ENCODE assay signal across 9 mouse cellular contexts in the genomic region with DNA sequence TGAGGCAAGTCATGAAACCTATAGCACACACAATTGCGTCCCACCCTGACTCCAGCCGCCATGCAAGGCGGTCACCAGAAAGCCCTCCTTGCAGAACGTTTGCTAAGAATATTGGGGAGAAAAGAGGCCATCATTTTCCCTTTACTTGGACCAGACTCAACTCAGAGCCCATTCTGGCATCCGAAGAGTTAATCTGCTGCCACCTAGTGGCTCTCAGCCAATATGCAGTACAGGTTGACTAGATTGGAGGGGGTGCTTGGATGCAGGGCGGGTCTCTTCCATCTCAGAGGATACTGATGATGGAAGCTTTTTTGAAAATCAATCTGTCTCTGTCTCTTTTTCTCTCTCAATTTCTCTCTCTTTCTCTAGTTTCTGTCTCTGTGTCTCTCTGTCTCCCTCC.
DNase-seq lines count a peak whose midpoint lies in the region; ATAC-seq and TF ChIP-seq lines count a peak whose summit lies in the region.
"Had no signal": no experiment of that assay in that cellular context is flagged by ENCODE, and none has a peak within 500 bp of the region (broad histone marks: within the 10 kb centered on the region; RNA-seq: fewer than 3 reads in every experiment).

No protein-coding gene starts in this region.

- no peaks in the 10 kb centered on the region for H3K9me3 ChIP-seq in heart, embryonic 10.5 days
- H3K9me3 ChIP-seq in liver, embryonic 11.5 days (ENCODE audit: control insufficient read depth, low read length), result no peaks in the 10 kb centered on the region
- H3K9me3 ChIP-seq in neural tube, embryonic 12.5 days, result no peaks in the 10 kb centered on the region

- ATAC-seq in liver, embryonic 11.5 days (replicated peaks; ENCODE audit: low FRiP score), result peak; percentile 54; the same call in 1 of the 2 replicates
- ATAC-seq in neural tube, embryonic 12.5 days (ENCODE audit: low FRiP score, low read depth), result peak; percentile 87

- TF ChIP-seq CTCF in gastrocnemius, adult 2 months (IDR thresholded peaks at IDR 0.05), result peak; percentile 25; the same call in 1 of the 2 replicates
- peak; percentile 37; the same call in 1 of the 2 replicates for TF ChIP-seq CTCF in thymus, adult 2 months (IDR thresholded peaks at IDR 0.05; ENCODE audit: borderline replicate concordance, control insufficient read depth, extremely low read depth, insufficient read depth, low read length, poor library complexity)

- H3K27ac ChIP-seq in gastrocnemius, adult 2 months, result no peak overlapping the region
- H3K27ac ChIP-seq in heart, embryonic 10.5 days, result peak overlapping the region; percentile 50; the same call in 1 of the 2 replicates
- no peak overlapping the region for H3K27ac ChIP-seq in liver, embryonic 11.5 days (ENCODE audit: low read depth, low read length)
- no peak overlapping the region for H3K27ac ChIP-seq in neural tube, embryonic 12.5 days
- H3K27ac ChIP-seq in thymus, adult 2 months (ENCODE audit: control insufficient read depth, insufficient read depth, low read length), result peak overlapping the region; percentile 71; the same call in 1 of the 2 replicates

- DNase-seq in gastrocnemius, adult 2 months, result no peak
- DNase-seq in gastrocnemius, postnatal 14 days, result no peak
- DNase-seq in cerebellum, postnatal 4 days (ENCODE audit: low spot score in 2 of 2), result peak; percentile 41 to 76
- DNase-seq in heart, embryonic 10.5 days (ENCODE audit: low spot score), result peak; percentile 82
- peak; percentile 60 for DNase-seq in kidney, adult 9 months
- DNase-seq in liver, embryonic 11.5 days (ENCODE audit: low spot score), result peak; percentile 42
- DNase-seq in thymus, adult 2 months, result peak; percentile 88

- intact Hi-C loops in gastrocnemius, adult 2 months (cut with DNase I), result no loop called here
- intact Hi-C loops in gastrocnemius, postnatal 14 days (cut with DNase I; ENCODE audit: low total_unique reads), result no loop called here

- no peak overlapping the region for H3K9ac ChIP-seq in liver, embryonic 11.5 days (ENCODE audit: low read depth, low read length)
- H3K9ac ChIP-seq in neural tube, embryonic 12.5 days, result no peak overlapping the region

- H3K4me2 ChIP-seq in liver, embryonic 11.5 days, result no peak overlapping the region
- peak overlapping the region; percentile 54 for H3K4me2 ChIP-seq in neural tube, embryonic 12.5 days (replicated peaks)

- WGBS in heart, embryonic 10.5 days, result 3% methylated on average over 6 of the region's 6 CpGs
- 8% methylated on average over 6 of the region's 6 CpGs for WGBS in liver, embryonic 11.5 days
- 1% methylated on average over 6 of the region's 6 CpGs for WGBS in neural tube, embryonic 12.5 days
- WGBS in thymus, adult 2 months, result 6% methylated on average over 6 of the region's 6 CpGs

- H3K36me3 ChIP-seq in heart, embryonic 10.5 days, result no peaks in the 10 kb centered on the region
- H3K36me3 ChIP-seq in liver, embryonic 11.5 days (ENCODE audit: control insufficient read depth, insufficient read depth, low read length), result no peaks in the 10 kb centered on the region
- H3K36me3 ChIP-seq in neural tube, embryonic 12.5 days, result no peaks in the 10 kb centered on the region
- H3K36me3 ChIP-seq in thymus, adult 2 months (ENCODE audit: control insufficient read depth, insufficient read depth, low read length), result no peaks in the 10 kb centered on the region
- H3K36me3 ChIP-seq: G1E had no signal

- no peaks in the 10 kb centered on the region for H3K27me3 ChIP-seq in heart, embryonic 10.5 days (ENCODE audit: insufficient read depth, poor library complexity, severe bottlenecking)
- no peaks in the 10 kb centered on the region for H3K27me3 ChIP-seq in liver, embryonic 11.5 days (replicated peaks; ENCODE audit: control insufficient read depth, insufficient read depth, low read length)
- no peaks in the 10 kb centered on the region for H3K27me3 ChIP-seq in neural tube, embryonic 12.5 days (replicated peaks)
- no peaks in the 10 kb centered on the region for H3K27me3 ChIP-seq in thymus, adult 2 months (ENCODE audit: control insufficient read depth, insufficient read depth, low read length)

- no peak for TF ChIP-seq POLR2A in thymus, adult 2 months (IDR thresholded peaks at IDR 0.05; ENCODE audit: control insufficient read depth, extremely low read depth, insufficient read depth, low read length, poor library complexity)

- peaks cover 12% of the 10 kb centered on the region; the same call in 1 of the 2 replicates for H3K4me1 ChIP-seq in heart, embryonic 10.5 days
- no peaks in the 10 kb centered on the region; the same call in 1 of the 2 replicates for H3K4me1 ChIP-seq in liver, embryonic 11.5 days (replicated peaks; ENCODE audit: control insufficient read depth, insufficient read depth, low read length)
- H3K4me1 ChIP-seq in neural tube, embryonic 12.5 days, result peaks cover 5% of the 10 kb centered on the region
- peaks cover 13% of the 10 kb centered on the region for H3K4me1 ChIP-seq in thymus, adult 2 months (replicated peaks; ENCODE audit: control insufficient read depth, insufficient read depth, low read length)

- no peak overlapping the region for H3K4me3 ChIP-seq in gastrocnemius, adult 2 months
- peak overlapping the region; percentile 42 for H3K4me3 ChIP-seq in heart, embryonic 10.5 days
- no peak overlapping the region for H3K4me3 ChIP-seq in liver, embryonic 11.5 days (ENCODE audit: low read depth, low read length)
- no peak overlapping the region for H3K4me3 ChIP-seq in neural tube, embryonic 12.5 days
- no peak overlapping the region for H3K4me3 ChIP-seq in thymus, adult 2 months (ENCODE audit: control insufficient read depth, insufficient read depth, low read length)

Comparison
In these comparisons a context has a peak if more than half of its experiments do, and no peak if none do; other contexts are left out.
1. DNase-seq: peak in cerebellum, postnatal 4 days (2 of 2), heart, embryonic 10.5 days (single experiment), kidney, adult 9 months (single experiment), liver, embryonic 11.5 days (single experiment) and thymus, adult 2 months (single experiment); none in gastrocnemius, adult 2 months (single experiment) and gastrocnemius, postnatal 14 days (single experiment).
2. H3K27ac ChIP-seq: peak in heart, embryonic 10.5 days (single experiment) and thymus, adult 2 months (single experiment); none in gastrocnemius, adult 2 months (single experiment), liver, embryonic 11.5 days (single experiment) and neural tube, embryonic 12.5 days (single experiment).